Mouse (Mus musculus) 3T3-L1 (cell line): ENCODE measurements at regions not wholly inside any gene's neighbourhood (a gene's known extent, or its start where the extent isn't known, plus 50 kb on each side); places are given as distances from the start of the nearest gene placed in this dataset.

Experiments used
- DNase-seq: peaks from one replicate; pipeline ENCODE4 v3.0.0-alpha.2; 2015; ENCODE audit warnings: low read depth, low spot score

- no peak for DNase-seq
These were observed 600.6 kb upstream of the Nox3 start for GRCm38 (mm10) chr17:4296521-4297155.

- no peak for DNase-seq
These were observed 601.1 kb upstream of the Nox3 start for GRCm38 (mm10) chr17:4297156-4297535.

- DNase-seq = no peak
These were observed 605.2 kb upstream of the Nox3 start for GRCm38 (mm10) chr17:4301142-4301853.

GRCm38 (mm10) chr17:4311785-4312379, 615.8 kb upstream of the Nox3 start:
- DNase-seq = no peak

- DNase-seq = no peak
These were observed 623.1 kb upstream of the Nox3 start for GRCm38 (mm10) chr17:4319141-4319540.

GRCm38 (mm10) chr17:4328810-4329209, 632.7 kb upstream of the Nox3 start:
- DNase-seq = no peak

- no peak for DNase-seq
These were observed 635.6 kb upstream of the Nox3 start for GRCm38 (mm10) chr17:4331650-4332049.

- no peak for DNase-seq
These were observed 637.0 kb upstream of the Nox3 start for GRCm38 (mm10) chr17:4333091-4333490.

GRCm38 (mm10) chr17:4353018-4353417, 641.1 kb upstream of the Arid1b start:
- DNase-seq = no peak

GRCm38 (mm10) chr17:4355506-4356218, 638.5 kb upstream of the Arid1b start:
- DNase-seq = no peak

- DNase-seq = no peak
These were observed 633.5 kb upstream of the Arid1b start for GRCm38 (mm10) chr17:4360413-4361320.

- no peak for DNase-seq
These were observed 628.3 kb upstream of the Arid1b start for GRCm38 (mm10) chr17:4365811-4366210.

GRCm38 (mm10) chr17:4380449-4380848, 613.7 kb upstream of the Arid1b start:
- no peak for DNase-seq

- DNase-seq = no peak
These were observed 613.3 kb upstream of the Arid1b start for GRCm38 (mm10) chr17:4380873-4381272.

GRCm38 (mm10) chr17:4381896-4382685, 612.0 kb upstream of the Arid1b start:
- DNase-seq = no peak

- DNase-seq = no peak
These were observed 611.4 kb upstream of the Arid1b start for GRCm38 (mm10) chr17:4382716-4383115.

GRCm38 (mm10) chr17:4387616-4388015, 606.5 kb upstream of the Arid1b start:
- no peak for DNase-seq

GRCm38 (mm10) chr17:4390012-4390411, 604.1 kb upstream of the Arid1b start:
- no peak for DNase-seq

GRCm38 (mm10) chr17:4390577-4390976, 603.6 kb upstream of the Arid1b start:
- DNase-seq = no peak

- no peak for DNase-seq
These were observed 602.9 kb upstream of the Arid1b start for GRCm38 (mm10) chr17:4391210-4391609.

GRCm38 (mm10) chr17:4396119-4396518, 598.0 kb upstream of the Arid1b start:
- DNase-seq = no peak
